ENCODE assay signal across 34 mouse cellular contexts in the genomic region with DNA sequence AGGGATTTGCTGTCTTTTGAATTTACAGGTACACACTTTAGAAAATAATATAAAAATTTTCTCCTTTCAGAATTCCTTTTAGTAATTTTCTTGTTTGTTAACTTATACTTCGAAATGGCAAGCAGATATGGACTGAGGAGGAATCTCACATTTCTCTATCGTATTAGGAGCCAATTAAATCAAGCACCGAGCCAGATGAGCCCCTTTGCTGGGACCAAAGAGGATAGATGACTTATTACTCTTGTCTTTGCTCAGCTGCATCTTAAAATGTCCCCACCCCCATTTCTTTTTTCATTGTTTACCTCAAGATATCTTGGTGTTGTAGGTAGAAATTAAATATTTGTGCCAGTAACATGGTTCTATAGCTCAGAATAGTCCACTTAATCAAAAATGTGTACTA.
"Had no signal": no experiment of that assay in that cellular context is flagged by ENCODE, and none has a peak within 500 bp of the region (broad histone marks: within the 10 kb centered on the region; RNA-seq: fewer than 3 reads in every experiment).

No protein-coding gene starts in this region.

- H3K4me1 ChIP-seq: heart, embryonic 10.5 days; heart, embryonic 12.5 days; heart, embryonic 13.5 days; heart, embryonic 15.5 days; hindbrain, embryonic 13.5 days; hindbrain, embryonic 15.5 days; intestine, embryonic 15.5 days; kidney, embryonic 15.5 days had no signal

- H3K4me2 ChIP-seq: heart, embryonic 11.5 days; heart, embryonic 12.5 days; heart, embryonic 13.5 days; heart, embryonic 15.5 days; hindbrain, embryonic 13.5 days; hindbrain, embryonic 14.5 days; hindbrain, embryonic 15.5 days; intestine, embryonic 15.5 days; kidney, embryonic 15.5 days had no signal

- H3K9me3 ChIP-seq: heart, embryonic 10.5 days; heart, embryonic 12.5 days; heart, embryonic 13.5 days; heart, embryonic 15.5 days; hindbrain, embryonic 13.5 days; hindbrain, embryonic 15.5 days; intestine, embryonic 15.5 days; kidney, embryonic 15.5 days had no signal

- ATAC-seq: hindbrain, embryonic 16.5 days; inflammation-experienced regulatory T-cells, adult 6 months; intestine, embryonic 15.5 days; intestine, embryonic 16.5 days; intestine, postnatal 0 days had no signal

- H3K36me3 ChIP-seq: heart, embryonic 10.5 days; heart, embryonic 12.5 days; heart, embryonic 13.5 days; heart, embryonic 15.5 days; hindbrain, embryonic 13.5 days; hindbrain, embryonic 15.5 days; intestine, embryonic 15.5 days; kidney, embryonic 15.5 days had no signal

- H3K4me3 ChIP-seq: heart, adult 2 months; heart, embryonic 10.5 days; heart, embryonic 12.5 days; heart, embryonic 13.5 days; heart, embryonic 15.5 days; hindbrain, embryonic 13.5 days; hindbrain, embryonic 15.5 days; intestine, embryonic 15.5 days; kidney, embryonic 15.5 days; layer of hippocampus, adult 2 months; left cerebral cortex, adult 2 months had no signal

- H3K27ac ChIP-seq: heart, adult 2 months; heart, embryonic 10.5 days; heart, embryonic 13.5 days; heart, embryonic 15.5 days; hindbrain, embryonic 13.5 days; hindbrain, embryonic 14.5 days; hindbrain, embryonic 15.5 days; intestine, embryonic 15.5 days; kidney, embryonic 15.5 days; kidney, postnatal 0 days; layer of hippocampus, adult 2 months; left cerebral cortex, adult 2 months had no signal

- H3K9ac ChIP-seq: heart, embryonic 12.5 days; heart, embryonic 13.5 days; heart, embryonic 15.5 days; hindbrain, embryonic 13.5 days; hindbrain, embryonic 14.5 days; hindbrain, embryonic 15.5 days; intestine, embryonic 15.5 days; kidney, embryonic 15.5 days had no signal

- H3K27me3 ChIP-seq: heart, embryonic 12.5 days; heart, embryonic 13.5 days; heart, embryonic 15.5 days; hindbrain, embryonic 13.5 days; hindbrain, embryonic 15.5 days; intestine, embryonic 15.5 days; kidney, embryonic 15.5 days had no signal

- DNase-seq: heart, adult 2 months; heart, postnatal 10 days; heart, postnatal 14 days; heart, postnatal 36 days; heart, postnatal 4 days; kidney, adult 11 months; kidney, adult 18-20 months; kidney, adult 2 months; kidney, adult 8-10 months; kidney, adult 9 months; kidney, postnatal 10 days; kidney, postnatal 14 days; kidney, postnatal 25 days; kidney, postnatal 36 days; kidney, postnatal 4 days; layer of hippocampus, adult 9-11 months; layer of hippocampus, postnatal 36 days had no signal
